Mouse (Mus musculus): Measurements from ENCODE around the gene Hpcal4. TPM values are rescaled to one million over a fixed set of nuclear protein-coding genes. Genes with fewer than 3 reads are reported as not detected.
A peak's percentile ranks its signal among the peaks of the same experiment; 100 is the strongest.

Hpcal4 gene
- polyA plus RNA-seq, 1 experiment from 2014 or later, result 0.50 TPM

DNA sequence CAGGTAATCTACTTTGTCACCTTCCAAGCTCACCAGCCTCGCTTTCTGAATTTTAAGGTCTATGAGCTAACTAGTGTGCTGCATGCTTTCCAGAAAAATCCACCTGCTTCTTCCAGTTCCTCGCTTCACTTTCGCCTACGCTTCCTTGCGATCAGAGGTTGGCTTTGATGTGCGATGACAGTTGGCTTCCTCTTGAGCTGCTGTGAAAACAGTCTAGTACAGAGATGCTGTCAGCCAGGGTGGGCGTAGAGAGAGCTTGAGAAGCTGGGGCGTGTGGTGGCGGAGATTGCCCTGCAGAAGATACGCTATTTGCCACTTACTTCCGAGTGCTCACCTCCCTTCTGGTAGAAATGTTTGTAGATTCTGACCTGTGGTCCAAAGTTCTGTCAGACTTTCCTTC lies 9.3 kb downstream of the Hpcal4 start:
- Histone ChIP-seq H3K4me2 (ENCODE audit: low read depth, low read length) (no peak overlapping the region), H3K27ac (replicated peaks; ENCODE audit: low read depth, low read length) (no peak overlapping the region), H3K27me3 (replicated peaks; ENCODE audit: control insufficient read depth, insufficient read depth, low read length) (no peaks in the 10 kb centered on the region), H3K9ac (ENCODE audit: low read depth, low read length) (no peak overlapping the region), H3K4me3 (ENCODE audit: low read depth, low read length) (no peak overlapping the region), H3K9me3 (ENCODE audit: control insufficient read depth, low read length) (no peaks in the 10 kb centered on the region), H3K4me1 (ENCODE audit: control insufficient read depth, insufficient read depth, low read length) (no peaks in the 10 kb centered on the region), H3K36me3 (ENCODE audit: control insufficient read depth, insufficient read depth, low read length) (no peaks in the 10 kb centered on the region)
- 70% methylated on average over 11 of the region's 11 CpGs for WGBS
- DNase-seq (ENCODE audit: low spot score) (no peak), ATAC-seq (ENCODE audit: low read depth) (no peak)

DNA sequence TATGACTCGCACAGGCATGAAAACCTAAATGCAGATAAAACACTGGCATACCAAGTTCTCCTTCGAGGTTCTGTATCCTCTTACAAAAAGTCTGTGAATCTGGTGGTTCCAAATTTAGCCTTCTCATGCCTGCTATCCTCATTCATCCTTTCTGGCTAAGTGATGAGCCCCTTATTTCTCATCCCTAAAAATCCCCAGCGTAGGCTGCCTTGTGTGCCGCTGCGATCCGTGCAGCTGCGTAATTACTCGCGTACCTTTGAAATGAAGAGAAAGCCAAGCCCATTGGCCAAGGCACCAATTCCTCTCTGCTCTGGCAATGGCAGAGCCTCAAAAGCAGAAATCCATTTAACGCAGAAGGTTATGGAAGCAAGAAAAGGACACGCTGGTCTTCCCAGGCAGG lies 10.8 kb downstream of the Hpcal4 start:
- 84% methylated on average over 11 of the region's 11 CpGs for WGBS
- no peaks in the 10 kb centered on the region for H3K4me1 ChIP-seq (ENCODE audit: control insufficient read depth, insufficient read depth, low read length)

DNA sequence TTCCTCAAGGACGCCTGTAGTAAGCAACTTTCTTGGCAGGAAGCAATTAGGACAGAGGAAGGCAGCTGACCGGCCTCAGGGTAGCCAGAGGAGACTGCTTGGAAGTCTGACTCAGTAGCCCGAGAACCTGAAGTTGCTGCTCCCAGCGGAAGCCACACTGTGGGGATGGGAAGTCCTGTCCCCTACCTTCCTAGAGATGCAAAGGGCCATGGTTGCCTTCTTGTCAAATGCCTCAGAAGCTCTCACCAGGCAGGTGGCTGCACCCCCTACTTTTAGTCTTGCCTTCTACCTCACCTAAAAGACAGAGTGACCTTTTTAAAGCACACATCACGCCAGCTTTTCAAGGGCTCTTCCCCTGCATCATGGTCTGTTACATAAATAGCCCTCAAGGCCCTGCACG lies 13.7 kb downstream of the Hpcal4 start:
- H3K4me3 ChIP-seq (ENCODE audit: low read depth, low read length), result no peak overlapping the region

More for the DNA sequence above, 10.8 kb downstream of the Hpcal4 start:
- Histone ChIP-seq H3K36me3 (ENCODE audit: control insufficient read depth, insufficient read depth, low read length) (no peaks in the 10 kb centered on the region), H3K9me3 (ENCODE audit: control insufficient read depth, low read length) (no peaks in the 10 kb centered on the region), H3K4me2 (ENCODE audit: low read depth, low read length) (no peak overlapping the region), H3K4me3 (ENCODE audit: low read depth, low read length) (no peak overlapping the region), H3K9ac (ENCODE audit: low read depth, low read length) (no peak overlapping the region), H3K27me3 (replicated peaks; ENCODE audit: control insufficient read depth, insufficient read depth, low read length) (0 out of 2 replicates have a peak, but pooled peaks cover 9% of the 10 kb centered on the region), H3K27ac (replicated peaks; ENCODE audit: low read depth, low read length) (no peak overlapping the region)
- DNase-seq (ENCODE audit: low spot score) (no peak), ATAC-seq (ENCODE audit: low read depth) (no peak)

DNA sequence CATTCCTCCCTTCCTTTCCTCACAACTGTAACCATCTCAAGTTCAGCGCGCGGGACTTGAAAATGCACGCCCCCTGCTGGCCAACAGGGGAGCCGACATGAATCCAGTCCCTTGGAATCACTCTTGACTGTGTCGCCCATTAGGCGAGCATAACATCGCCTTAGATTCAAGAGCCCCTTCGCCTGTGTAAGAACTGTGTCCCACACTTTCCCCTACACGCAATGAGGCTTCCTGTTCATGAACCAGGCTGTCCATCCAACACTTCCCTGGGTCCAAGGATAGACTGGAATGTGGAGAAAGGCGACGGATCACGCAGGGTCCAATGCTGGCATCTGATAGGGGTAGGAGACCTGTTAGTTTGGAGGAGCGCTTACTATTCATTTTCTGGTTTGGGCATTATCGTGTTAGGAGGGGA lies 17.8 kb downstream of the Hpcal4 start:
- ATAC-seq (ENCODE audit: low read depth), result peak; percentile 83
- Histone ChIP-seq H3K27me3 (replicated peaks; ENCODE audit: control insufficient read depth, insufficient read depth, low read length) (peaks cover 32% of the 10 kb centered on the region), H3K27ac (replicated peaks; ENCODE audit: low read depth, low read length) (no peak overlapping the region), H3K4me1 (ENCODE audit: control insufficient read depth, insufficient read depth, low read length) (peaks cover 11% of the 10 kb centered on the region; the same call in 1 of the 2 replicates), H3K4me3 (ENCODE audit: low read depth, low read length) (peak overlapping the region; percentile 41), H3K9me3 (ENCODE audit: control insufficient read depth, low read length) (no peaks in the 10 kb centered on the region), H3K9ac (ENCODE audit: low read depth, low read length) (peak overlapping the region; percentile 57; the same call in 1 of the 2 replicates), H3K36me3 (ENCODE audit: control insufficient read depth, insufficient read depth, low read length) (no peaks in the 10 kb centered on the region), H3K4me2 (ENCODE audit: low read depth, low read length) (peak overlapping the region; percentile 85)
- DNase-seq (ENCODE audit: low spot score), result peak; percentile 78
- WGBS, result 3% methylated on average over 15 of the region's 15 CpGs

More for the DNA sequence above, 13.7 kb downstream of the Hpcal4 start:
- Histone ChIP-seq H3K4me2 (ENCODE audit: low read depth, low read length) (no peak overlapping the region), H3K27ac (replicated peaks; ENCODE audit: low read depth, low read length) (no peak overlapping the region), H3K27me3 (replicated peaks; ENCODE audit: control insufficient read depth, insufficient read depth, low read length) (peaks cover 19% of the 10 kb centered on the region), H3K9me3 (ENCODE audit: control insufficient read depth, low read length) (no peaks in the 10 kb centered on the region), H3K9ac (ENCODE audit: low read depth, low read length) (no peak overlapping the region), H3K36me3 (ENCODE audit: control insufficient read depth, insufficient read depth, low read length) (no peaks in the 10 kb centered on the region), H3K4me1 (ENCODE audit: control insufficient read depth, insufficient read depth, low read length) (peaks cover 9% of the 10 kb centered on the region; the same call in 1 of the 2 replicates)
- DNase-seq (ENCODE audit: low spot score), result no peak
- WGBS, result 37% methylated on average over 6 of the region's 6 CpGs
- ATAC-seq (ENCODE audit: low read depth), result no peak

DNA sequence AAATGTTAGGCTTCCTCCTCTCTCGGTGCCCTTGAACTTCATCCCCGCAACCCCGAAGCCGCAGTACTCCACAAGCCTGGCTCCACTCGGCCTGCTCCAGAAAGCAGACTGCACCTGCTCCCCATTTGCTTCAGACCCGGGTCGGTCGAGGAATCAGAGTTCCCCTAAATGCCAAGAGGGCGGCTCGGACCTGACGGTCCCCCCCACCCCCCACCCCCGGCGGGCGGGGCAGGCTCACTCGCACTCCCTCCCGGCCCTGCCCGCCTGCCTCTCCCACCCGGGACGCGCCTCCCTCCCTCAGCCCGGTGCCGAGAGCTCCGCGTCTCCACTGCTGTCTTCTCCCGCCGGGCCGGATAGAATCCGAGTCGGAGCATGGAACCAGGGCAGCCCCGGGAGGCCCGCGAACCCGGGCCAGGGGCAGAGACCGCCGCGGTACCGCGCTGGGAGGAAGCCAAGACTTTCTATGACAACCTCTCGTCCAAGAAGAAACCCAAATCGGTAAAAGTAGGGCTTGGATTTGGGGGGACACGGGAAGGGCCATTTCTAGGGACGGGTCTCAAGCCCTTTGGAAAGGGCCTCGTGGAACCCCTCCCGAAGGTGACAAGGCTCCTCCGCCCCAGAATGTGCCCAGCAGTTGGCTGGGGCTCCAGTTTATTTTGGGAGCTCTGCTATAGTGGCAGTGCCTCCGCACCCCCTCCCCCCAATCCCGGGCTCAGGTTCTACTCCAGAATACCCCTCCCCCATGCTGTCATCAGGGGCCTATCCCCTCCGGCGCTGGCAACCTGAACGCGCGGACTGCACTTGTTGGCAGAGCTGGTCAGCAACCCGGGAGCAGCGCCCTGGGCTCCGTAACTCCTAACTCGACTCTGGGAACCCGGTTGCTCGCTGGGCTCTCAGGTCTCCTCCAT lies 18.4 kb downstream of the Hpcal4 start, which contains the start of gene Nt5c1a:
Gene Nt5c1a (plus strand): TSS at position 319 of the 908 bp plus-strand sequence.
- DNase-seq (ENCODE audit: low spot score) (no peak), ATAC-seq (ENCODE audit: low read depth) (peak; percentile 37)
- peaks cover 11% of the 10 kb centered on the region; the same call in 1 of the 2 replicates for H3K4me1 ChIP-seq (ENCODE audit: control insufficient read depth, insufficient read depth, low read length)
- peak within 1 kb of the TSS; percentile 41 for H3K4me3 ChIP-seq (ENCODE audit: low read depth, low read length)
- no peaks in the 10 kb centered on the region for H3K9me3 ChIP-seq (ENCODE audit: control insufficient read depth, low read length)
- no peak within 1 kb of the TSS for H3K27ac ChIP-seq (replicated peaks; ENCODE audit: low read depth, low read length)
- H3K4me2 ChIP-seq (ENCODE audit: low read depth, low read length), result peak within 1 kb of the TSS; percentile 85
- WGBS, result 3% methylated on average over 41 of the region's 58 CpGs
- peaks cover 32% of the 10 kb centered on the region for H3K27me3 ChIP-seq (replicated peaks; ENCODE audit: control insufficient read depth, insufficient read depth, low read length)
- no peaks in the 10 kb centered on the region for H3K36me3 ChIP-seq (ENCODE audit: control insufficient read depth, insufficient read depth, low read length)
- H3K9ac ChIP-seq (ENCODE audit: low read depth, low read length), result peak within 1 kb of the TSS; percentile 57

DNA sequence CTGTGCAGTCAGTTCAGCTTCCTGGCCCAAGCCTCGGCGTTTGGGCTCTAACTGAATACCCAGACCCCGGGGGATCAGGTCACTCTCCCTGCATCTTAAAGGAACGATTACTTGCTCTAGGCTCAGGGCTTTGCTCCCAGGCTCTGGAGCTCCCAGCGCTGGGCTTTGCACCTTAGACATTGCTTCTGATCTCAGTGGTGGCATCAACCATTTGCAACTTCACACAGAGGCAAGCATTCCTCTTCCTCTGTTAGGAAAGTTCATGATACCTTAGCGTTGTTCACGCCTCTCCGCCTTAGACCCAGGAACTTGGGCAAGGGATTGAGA lies 19.0 kb downstream of the Hpcal4 start:
- no peak overlapping the region for H3K9ac ChIP-seq (ENCODE audit: low read depth, low read length)
- no peak overlapping the region for H3K27ac ChIP-seq (replicated peaks; ENCODE audit: low read depth, low read length)
- ATAC-seq (ENCODE audit: low read depth) (no peak), DNase-seq (ENCODE audit: low spot score) (no peak)
- WGBS, result 13% methylated on average over 8 of the region's 8 CpGs
- no peaks in the 10 kb centered on the region for H3K36me3 ChIP-seq (ENCODE audit: control insufficient read depth, insufficient read depth, low read length)
- peaks cover 32% of the 10 kb centered on the region for H3K27me3 ChIP-seq (replicated peaks; ENCODE audit: control insufficient read depth, insufficient read depth, low read length)
- H3K4me3 ChIP-seq (ENCODE audit: low read depth, low read length), result peak overlapping the region; percentile 41; the same call in 1 of the 2 replicates
- H3K4me2 ChIP-seq (ENCODE audit: low read depth, low read length), result peak overlapping the region; percentile 85; the same call in 1 of the 2 replicates
- peaks cover 11% of the 10 kb centered on the region; the same call in 1 of the 2 replicates for H3K4me1 ChIP-seq (ENCODE audit: control insufficient read depth, insufficient read depth, low read length)
- no peaks in the 10 kb centered on the region for H3K9me3 ChIP-seq (ENCODE audit: control insufficient read depth, low read length)

DNA sequence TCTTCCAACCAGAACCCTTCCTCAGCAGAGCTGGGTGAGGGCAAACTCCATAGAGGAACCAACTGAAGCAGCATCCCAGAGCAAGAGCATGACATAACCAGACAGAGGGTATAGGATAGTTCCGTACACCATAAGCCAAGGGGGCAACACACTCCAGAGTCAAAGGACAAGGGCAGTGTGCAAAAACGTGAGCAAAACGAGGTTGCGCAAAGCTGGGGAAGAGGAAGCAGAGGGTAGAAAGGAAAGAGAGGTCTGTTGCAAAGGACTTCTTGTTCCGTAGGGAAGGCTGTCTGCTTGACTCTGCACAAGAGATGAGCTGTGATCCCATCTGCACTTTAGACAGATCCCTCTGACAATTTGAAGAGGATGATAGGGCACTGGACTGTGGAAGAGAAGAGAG lies 24.3 kb downstream of the Hpcal4 start:
- H3K4me1 ChIP-seq (ENCODE audit: control insufficient read depth, insufficient read depth, low read length), result no peaks in the 10 kb centered on the region

DNA sequence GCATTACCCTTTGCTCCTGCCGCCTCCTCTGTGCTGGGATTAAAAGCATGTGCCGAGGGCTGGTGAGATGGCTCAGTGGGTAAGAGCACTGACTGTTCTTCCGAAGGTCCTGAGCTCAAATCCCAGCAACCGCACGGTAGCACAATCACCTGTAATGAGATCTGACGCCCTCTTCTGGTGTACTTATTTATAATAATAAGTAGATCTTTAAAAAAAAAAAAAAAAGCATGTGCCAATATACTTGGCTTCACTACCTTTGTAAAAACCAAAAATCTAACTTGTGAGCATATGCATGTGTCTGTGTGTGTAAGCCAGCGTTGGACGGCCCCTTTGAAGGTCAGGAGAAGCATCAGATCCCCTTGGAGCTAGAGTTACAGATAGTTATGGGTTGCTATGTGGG lies 28.0 kb downstream of the Hpcal4 start:
- H3K27me3 ChIP-seq (replicated peaks; ENCODE audit: control insufficient read depth, insufficient read depth, low read length), result no peaks in the 10 kb centered on the region
- 50% methylated on average over 8 of the region's 8 CpGs for WGBS
- no peak overlapping the region for H3K4me2 ChIP-seq (ENCODE audit: low read depth, low read length)
- H3K36me3 ChIP-seq (ENCODE audit: control insufficient read depth, insufficient read depth, low read length), result no peaks in the 10 kb centered on the region
- no peak overlapping the region for H3K9ac ChIP-seq (ENCODE audit: low read depth, low read length)
- ATAC-seq (ENCODE audit: low read depth), result no peak
- no peak overlapping the region for H3K4me3 ChIP-seq (ENCODE audit: low read depth, low read length)
- no peak for DNase-seq (ENCODE audit: low spot score)
- H3K4me1 ChIP-seq (ENCODE audit: control insufficient read depth, insufficient read depth, low read length), result no peaks in the 10 kb centered on the region
- no peaks in the 10 kb centered on the region for H3K9me3 ChIP-seq (ENCODE audit: control insufficient read depth, low read length)
- no peak overlapping the region for H3K27ac ChIP-seq (replicated peaks; ENCODE audit: low read depth, low read length)

More for the DNA sequence above, 24.3 kb downstream of the Hpcal4 start:
- WGBS, result 75% methylated on average over 5 of the region's 5 CpGs
- DNase-seq (ENCODE audit: low spot score) (no peak), ATAC-seq (ENCODE audit: low read depth) (no peak)
- Histone ChIP-seq H3K4me2 (ENCODE audit: low read depth, low read length) (no peak overlapping the region), H3K27me3 (replicated peaks; ENCODE audit: control insufficient read depth, insufficient read depth, low read length) (peaks cover 6% of the 10 kb centered on the region), H3K27ac (replicated peaks; ENCODE audit: low read depth, low read length) (no peak overlapping the region), H3K4me3 (ENCODE audit: low read depth, low read length) (no peak overlapping the region), H3K9ac (ENCODE audit: low read depth, low read length) (no peak overlapping the region), H3K9me3 (ENCODE audit: control insufficient read depth, low read length) (no peaks in the 10 kb centered on the region), H3K36me3 (ENCODE audit: control insufficient read depth, insufficient read depth, low read length) (no peaks in the 10 kb centered on the region)
